Mouse (Mus musculus) testis, adult 2 months (tissue): ENCODE results near the gene Popdc2. TPM values are rescaled to one million over a fixed set of nuclear protein-coding genes. Genes with fewer than 3 reads are reported as not detected.
A peak's percentile ranks its signal among the peaks of the same experiment; 100 is the strongest.
"Not testable (repeated sequence)": the region's sequence is repeated elsewhere in the genome, so short reads cannot be mapped to it uniquely, and the experiment has no call there.

ENCODE experiments used
- H3K27ac ChIP-seq: fragments of 200-500 bp; 2 replicates; pipeline ENCODE4 v1.5.1; 2012; ENCODE audit warnings: low read depth, low read length; ENCODE audit not compliant: control insufficient read depth, insufficient read depth
- H3K27me3 ChIP-seq: fragments of 200-500 bp; 2 replicates; pipeline ENCODE4 v1.6.1; 2012; ENCODE audit warnings: mild to moderate bottlenecking, low read length, moderate library complexity; ENCODE audit not compliant: control insufficient read depth, insufficient read depth
- H3K36me3 ChIP-seq: fragments of 200-500 bp; 2 replicates; pipeline ENCODE4 v1.6.1; 2012; ENCODE audit warnings: mild to moderate bottlenecking, low read length; ENCODE audit not compliant: control insufficient read depth, insufficient read depth
- H3K4me1 ChIP-seq: fragments of 200-500 bp; 2 replicates; pipeline ENCODE4 v1.6.1; 2012; ENCODE audit warnings: low read length; ENCODE audit not compliant: control insufficient read depth, insufficient read depth
- H3K4me3 ChIP-seq: fragments of 200-500 bp; 2 replicates; pipeline ENCODE4 v1.5.1; 2012; ENCODE audit warnings: low read depth, mild to moderate bottlenecking, low read length, moderate library complexity, mixed read lengths; ENCODE audit not compliant: control insufficient read depth
- CTCF ChIP-seq: fragments of 200-500 bp; IDR thresholded peaks from 2 replicates; pipeline ENCODE4 v1.5.1; 2012; ENCODE audit warnings: low read depth, mild to moderate bottlenecking, inconsistent platforms, low read length, moderate library complexity; ENCODE audit not compliant: control insufficient read depth, insufficient read depth, insufficient replicate concordance
- POLR2A ChIP-seq: fragments of 200-500 bp; IDR thresholded peaks from 2 replicates; pipeline ENCODE4 v1.6.1; 2012; ENCODE audit warnings: low read depth, mild to moderate bottlenecking, inconsistent platforms, low read length, moderate library complexity; ENCODE audit not compliant: control insufficient read depth
- polyA plus RNA-seq: library from polyadenylated mRNA; depleted of rRNA; stranded (reverse); fragments of >200 nt; gene quantifications from 2 replicates; pipeline ENCODE4 v1.2.3, GENCODE M21; 2012; rRNA removed

The Popdc2 gene
- polyA plus RNA-seq, result 1.4 and 2.0 TPM in 2 replicates

- Histone ChIP-seq H3K4me1 (peaks cover 10% of the 10 kb centered on the region), H3K36me3 (no peaks in the 10 kb centered on the region), H3K4me3 (peak within 1 kb of the TSS; percentile 32), H3K27ac (no peak within 1 kb of the TSS), H3K27me3 (no peaks in the 10 kb centered on the region)
- no peak for TF ChIP-seq POLR2A
- no peak for TF ChIP-seq CTCF
Observed at GRCm38 (mm10) chr16:38361933-38362332, at the start of gene Popdc2. TSS of gene Popdc2 (plus strand) at chr16:38362209.

DNA sequence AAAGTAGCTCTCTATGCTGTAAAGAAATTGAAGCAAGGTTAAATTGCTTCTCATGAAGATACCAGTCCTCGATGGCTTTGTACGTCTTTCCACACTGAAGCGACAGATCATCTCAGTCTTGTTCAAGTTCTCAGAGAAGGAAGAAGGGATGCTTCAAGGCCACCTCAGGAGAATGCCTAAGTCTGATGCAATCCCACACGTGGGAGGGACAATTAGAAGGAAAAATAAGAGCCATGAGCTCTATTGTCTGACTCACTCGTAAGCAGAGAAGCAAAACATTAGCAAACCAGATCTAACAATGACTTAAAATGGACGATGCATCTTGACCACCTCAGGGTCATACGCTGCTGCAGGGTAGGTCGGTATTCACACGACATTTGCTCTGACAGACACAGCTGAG, 43.5 kb upstream of the Popdc2 start:
- no peaks in the 10 kb centered on the region for H3K4me1 ChIP-seq
- peak overlapping the region; percentile 14 for H3K4me3 ChIP-seq
- H3K27me3 ChIP-seq, result no peaks in the 10 kb centered on the region
- no peak overlapping the region for H3K27ac ChIP-seq
- TF ChIP-seq POLR2A (no peak), CTCF (no peak)
- H3K36me3 ChIP-seq, result no peaks in the 10 kb centered on the region

- H3K4me1 ChIP-seq, result peaks cover 3% of the 10 kb centered on the region; the same call in 1 of the 2 replicates
- TF ChIP-seq POLR2A, result no peak
- H3K27me3 ChIP-seq, result no peaks in the 10 kb centered on the region
- no peak overlapping the region for H3K27ac ChIP-seq
- no peaks in the 10 kb centered on the region for H3K36me3 ChIP-seq
- peak overlapping the region; percentile 14 for H3K4me3 ChIP-seq
Observed at GRCm38 (mm10) chr16:38319087-38319486, 42.9 kb upstream of the Popdc2 start.

GRCm38 (mm10) chr16:38321452-38321935, 40.5 kb upstream of the Popdc2 start:
- no peaks in the 10 kb centered on the region for H3K27me3 ChIP-seq
- no peaks in the 10 kb centered on the region for H3K36me3 ChIP-seq
- no peak overlapping the region for H3K27ac ChIP-seq
- TF ChIP-seq POLR2A (no peak), CTCF (peak; percentile 46; the same call in 1 of the 2 replicates)
- peaks cover 6% of the 10 kb centered on the region; the same call in 1 of the 2 replicates for H3K4me1 ChIP-seq
- no peak overlapping the region for H3K4me3 ChIP-seq

DNA sequence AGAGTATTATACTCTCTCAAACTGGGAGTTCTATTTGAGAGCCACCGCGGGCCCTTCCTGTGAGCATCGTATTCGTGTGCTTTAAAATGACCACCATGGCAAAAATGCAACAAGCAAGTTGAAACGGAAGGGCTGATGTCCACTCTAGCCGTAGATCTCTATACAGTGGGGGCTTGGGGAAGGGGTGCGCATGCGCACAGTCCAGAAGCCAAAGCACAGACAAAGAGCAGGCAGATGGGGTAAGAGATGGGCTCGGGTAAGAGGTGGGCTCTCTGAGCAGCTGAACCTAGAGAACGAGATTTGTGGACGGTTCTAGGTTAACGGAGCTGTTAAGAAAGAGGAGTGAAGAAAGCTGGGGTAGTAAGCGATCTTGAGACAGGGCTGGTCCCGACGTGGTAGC, 37.7 kb upstream of the Popdc2 start:
- Histone ChIP-seq H3K27ac (no peak overlapping the region), H3K4me1 (peaks cover 6% of the 10 kb centered on the region; the same call in 1 of the 2 replicates), H3K36me3 (no peaks in the 10 kb centered on the region), H3K4me3 (peak overlapping the region; percentile 47), H3K27me3 (no peaks in the 10 kb centered on the region)
- TF ChIP-seq POLR2A (no peak), CTCF (no peak)

DNA sequence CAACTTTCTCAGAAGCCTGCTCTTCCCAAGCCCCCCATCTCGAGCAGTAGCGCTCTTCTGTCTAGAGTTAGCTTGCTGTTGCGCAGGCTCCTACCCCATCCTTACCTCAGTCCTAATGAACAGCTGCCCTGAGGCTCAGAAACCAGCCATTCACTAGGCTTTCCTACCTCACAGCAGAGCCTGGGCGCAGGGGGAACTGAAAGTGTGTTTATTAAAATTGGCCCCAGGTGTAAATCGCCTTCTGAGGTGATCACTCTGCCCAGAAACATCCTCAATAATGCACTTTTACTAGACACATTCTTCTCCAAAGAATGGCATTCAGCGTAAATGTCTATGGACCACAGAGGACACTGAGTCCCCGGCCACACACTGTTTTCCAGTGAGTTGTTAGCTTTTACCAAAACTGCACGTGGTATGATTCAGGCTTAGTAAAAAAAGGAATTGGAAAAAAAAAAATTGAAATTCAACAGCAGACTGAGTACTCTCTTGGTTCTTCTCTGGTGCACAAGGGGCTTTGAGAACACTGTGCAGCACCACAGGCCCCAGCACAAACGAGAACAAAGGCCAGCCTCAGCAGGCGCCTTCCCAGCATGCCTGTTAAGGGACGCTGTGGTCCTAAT, 35.1 kb upstream of the Popdc2 start:
- Histone ChIP-seq H3K27me3 (no peaks in the 10 kb centered on the region), H3K4me1 (peaks cover 6% of the 10 kb centered on the region; the same call in 1 of the 2 replicates), H3K36me3 (no peaks in the 10 kb centered on the region), H3K4me3 (no peak overlapping the region), H3K27ac (no peak overlapping the region)
- TF ChIP-seq CTCF (no peak), POLR2A (no peak)

DNA sequence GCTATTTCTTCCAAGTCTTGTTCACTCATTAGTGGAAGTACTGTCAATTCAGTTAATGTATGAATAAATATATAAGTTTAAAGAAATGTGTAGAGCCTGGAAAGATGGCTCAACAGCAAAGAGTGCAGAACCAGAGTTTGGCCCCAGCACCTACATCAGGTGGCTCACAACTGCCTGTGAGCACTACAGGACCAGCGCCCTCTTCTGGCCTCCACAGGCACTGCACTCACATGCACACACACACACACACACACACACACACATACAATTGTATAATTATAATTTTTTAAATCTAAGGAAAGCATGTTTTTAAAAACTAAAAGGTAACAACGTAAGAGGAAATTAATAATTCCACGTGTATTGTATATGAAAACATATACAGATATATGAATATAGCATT, 32.7 kb upstream of the Popdc2 start:
- Histone ChIP-seq H3K27ac (no peak overlapping the region), H3K36me3 (no peaks in the 10 kb centered on the region), H3K4me3 (no peak overlapping the region), H3K27me3 (no peaks in the 10 kb centered on the region), H3K4me1 (peaks cover under 1% of the 10 kb centered on the region; the same call in 1 of the 2 replicates)
- peak; percentile 56; the same call in 1 of the 2 replicates for TF ChIP-seq CTCF
- TF ChIP-seq POLR2A, result no peak

DNA sequence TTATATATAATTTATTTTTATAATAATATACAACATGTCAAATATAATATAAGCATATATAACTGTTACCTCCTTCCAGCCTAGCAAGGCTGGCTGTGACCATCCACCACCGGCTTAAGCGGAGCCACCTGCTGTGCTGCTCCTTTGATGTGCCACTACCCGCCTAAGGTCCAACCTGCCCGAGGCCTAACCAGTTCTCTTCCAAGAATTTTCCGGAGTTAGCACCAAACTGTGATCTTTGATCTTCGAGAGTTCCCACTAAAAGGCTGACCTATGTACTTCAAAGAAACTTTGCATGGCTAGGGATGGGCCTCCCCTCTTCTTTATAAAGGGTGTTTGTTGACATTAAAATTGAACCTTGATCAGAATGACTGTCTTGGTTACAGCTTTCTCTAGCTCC, 27.6 kb upstream of the Popdc2 start:
- no peaks in the 10 kb centered on the region for H3K36me3 ChIP-seq
- H3K27me3 ChIP-seq, result no peaks in the 10 kb centered on the region
- no peak overlapping the region for H3K4me3 ChIP-seq
- no peak overlapping the region for H3K27ac ChIP-seq
- H3K4me1 ChIP-seq, result no peaks in the 10 kb centered on the region
- TF ChIP-seq POLR2A, result no peak
- no peak for TF ChIP-seq CTCF

DNA sequence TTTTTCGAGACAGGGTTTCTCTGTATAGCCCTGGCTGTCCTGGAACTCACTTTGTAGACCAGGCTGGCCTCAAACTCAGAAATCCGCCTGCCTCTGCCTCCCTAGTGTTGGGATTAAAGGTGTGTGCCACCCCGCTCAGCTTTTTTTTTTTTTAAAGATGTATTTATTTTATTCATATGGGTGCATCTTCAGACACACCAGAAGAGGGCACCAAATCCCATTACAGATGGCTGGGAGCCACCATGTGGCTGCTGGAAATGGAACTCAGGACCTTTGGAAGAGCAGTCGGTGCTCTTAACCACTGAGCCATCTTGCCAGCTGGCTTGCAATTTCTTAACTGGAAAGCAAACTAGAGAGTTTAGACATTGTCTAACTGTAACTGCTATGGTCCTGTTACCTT, 23.9 kb upstream of the Popdc2 start:
- not testable (repeated sequence) for H3K36me3 ChIP-seq, H3K4me1 ChIP-seq, H3K4me3 ChIP-seq, H3K27me3 ChIP-seq, H3K27ac ChIP-seq
